Mouse (Mus musculus): ENCODE measurements around the gene Parva. TPM values are rescaled to one million over a fixed set of nuclear protein-coding genes. Genes with fewer than 3 reads are reported as not detected.
A peak's percentile ranks its signal among the peaks of the same experiment; 100 is the strongest.

Parva gene
- 132 and 141 TPM in 2 replicates for polyA plus RNA-seq (2015; fragmentation: Nextera tagmentation; extraction: Ambion mirVana)

- no peaks in the 10 kb centered on the region for H3K9me3 ChIP-seq (replicated peaks; ENCODE audit: control insufficient read depth, low read length)
- H3K36me3 ChIP-seq (ENCODE audit: control insufficient read depth, insufficient read depth, low read length): no peaks in the 10 kb centered on the region
- H3K27ac ChIP-seq (ENCODE audit: low read length): peak within 1 kb of the TSS; percentile 100
- no peaks in the 10 kb centered on the region for H3K27me3 ChIP-seq (ENCODE audit: control insufficient read depth, insufficient read depth, low read length)
- under 1% methylated on average over 48 of the region's 49 CpGs for WGBS
- peak within 1 kb of the TSS; percentile 61 for H3K4me2 ChIP-seq (ENCODE audit: low read depth, low read length)
- H3K9ac ChIP-seq (ENCODE audit: low read length): peak within 1 kb of the TSS; percentile 99
- H3K4me1 ChIP-seq (ENCODE audit: control insufficient read depth, insufficient read depth, low read length): peaks cover 12% of the 10 kb centered on the region
- peak within 1 kb of the TSS; percentile 89 for H3K4me3 ChIP-seq (replicated peaks; ENCODE audit: low read length)
- peak; percentile 83 for ATAC-seq (ENCODE audit: insufficient read depth, low FRiP score)
Measured at GRCm38 (mm10) chr7:112427357-112428157, at the start of gene Parva. Gene Parva (plus strand): TSS chr7:112427505.

- Histone ChIP-seq H3K36me3 (ENCODE audit: control insufficient read depth, insufficient read depth, low read length) (no peaks in the 10 kb centered on the region), H3K4me1 (ENCODE audit: control insufficient read depth, insufficient read depth, low read length) (peaks cover 17% of the 10 kb centered on the region; the same call in 1 of the 2 replicates), H3K27me3 (ENCODE audit: control insufficient read depth, insufficient read depth, low read length) (no peaks in the 10 kb centered on the region), H3K27ac (ENCODE audit: low read length) (peak overlapping the region; percentile 56; the same call in 1 of the 2 replicates), H3K4me2 (ENCODE audit: low read depth, low read length) (no peak overlapping the region), H3K9ac (ENCODE audit: low read length) (no peak overlapping the region), H3K4me3 (replicated peaks; ENCODE audit: low read length) (no peak overlapping the region), H3K9me3 (replicated peaks; ENCODE audit: control insufficient read depth, low read length) (no peaks in the 10 kb centered on the region)
- no peak for ATAC-seq (ENCODE audit: insufficient read depth, low FRiP score)
- 84% methylated on average over 5 of the region's 5 CpGs for WGBS
Measured at GRCm38 (mm10) chr7:112378056-112378455, 49.2 kb upstream of the Parva start.

- Histone ChIP-seq H3K4me3 (replicated peaks; ENCODE audit: low read length) (no peak overlapping the region), H3K27me3 (ENCODE audit: control insufficient read depth, insufficient read depth, low read length) (no peaks in the 10 kb centered on the region), H3K36me3 (ENCODE audit: control insufficient read depth, insufficient read depth, low read length) (no peaks in the 10 kb centered on the region), H3K4me2 (ENCODE audit: low read depth, low read length) (no peak overlapping the region), H3K4me1 (ENCODE audit: control insufficient read depth, insufficient read depth, low read length) (peaks cover 17% of the 10 kb centered on the region; the same call in 1 of the 2 replicates), H3K9ac (ENCODE audit: low read length) (no peak overlapping the region), H3K9me3 (replicated peaks; ENCODE audit: control insufficient read depth, low read length) (no peaks in the 10 kb centered on the region), H3K27ac (ENCODE audit: low read length) (peak overlapping the region; percentile 56; the same call in 1 of the 2 replicates)
- no peak for ATAC-seq (ENCODE audit: insufficient read depth, low FRiP score)
- WGBS: 59% methylated on average over 5 of the region's 5 CpGs
Measured at GRCm38 (mm10) chr7:112378476-112378875, 48.8 kb upstream of the Parva start.

- Histone ChIP-seq H3K27me3 (ENCODE audit: control insufficient read depth, insufficient read depth, low read length) (no peaks in the 10 kb centered on the region), H3K4me1 (ENCODE audit: control insufficient read depth, insufficient read depth, low read length) (peaks cover 22% of the 10 kb centered on the region), H3K36me3 (ENCODE audit: control insufficient read depth, insufficient read depth, low read length) (no peaks in the 10 kb centered on the region), H3K27ac (ENCODE audit: low read length) (no peak overlapping the region), H3K9ac (ENCODE audit: low read length) (no peak overlapping the region), H3K4me3 (replicated peaks; ENCODE audit: low read length) (no peak overlapping the region), H3K4me2 (ENCODE audit: low read depth, low read length) (no peak overlapping the region), H3K9me3 (replicated peaks; ENCODE audit: control insufficient read depth, low read length) (no peaks in the 10 kb centered on the region)
- 41% methylated on average over 5 of the region's 5 CpGs for WGBS
- ATAC-seq (ENCODE audit: insufficient read depth, low FRiP score): no peak
Measured at GRCm38 (mm10) chr7:112386521-112386920, 40.8 kb upstream of the Parva start.

- Histone ChIP-seq H3K9ac (ENCODE audit: low read length) (no peak overlapping the region), H3K4me1 (ENCODE audit: control insufficient read depth, insufficient read depth, low read length) (peaks cover 26% of the 10 kb centered on the region), H3K4me3 (replicated peaks; ENCODE audit: low read length) (no peak overlapping the region), H3K27ac (ENCODE audit: low read length) (no peak overlapping the region), H3K27me3 (ENCODE audit: control insufficient read depth, insufficient read depth, low read length) (no peaks in the 10 kb centered on the region), H3K36me3 (ENCODE audit: control insufficient read depth, insufficient read depth, low read length) (no peaks in the 10 kb centered on the region), H3K9me3 (replicated peaks; ENCODE audit: control insufficient read depth, low read length) (no peaks in the 10 kb centered on the region), H3K4me2 (ENCODE audit: low read depth, low read length) (no peak overlapping the region)
- WGBS: 72% methylated on average over 5 of the region's 5 CpGs
- ATAC-seq (ENCODE audit: insufficient read depth, low FRiP score): no peak
Measured at GRCm38 (mm10) chr7:112387876-112388275, 39.4 kb upstream of the Parva start.

GRCm38 (mm10) chr7:112388363-112388875 lies 38.9 kb upstream of the Parva start:
- Histone ChIP-seq H3K36me3 (ENCODE audit: control insufficient read depth, insufficient read depth, low read length) (no peaks in the 10 kb centered on the region), H3K27ac (ENCODE audit: low read length) (no peak overlapping the region), H3K9ac (ENCODE audit: low read length) (no peak overlapping the region), H3K9me3 (replicated peaks; ENCODE audit: control insufficient read depth, low read length) (no peaks in the 10 kb centered on the region), H3K27me3 (ENCODE audit: control insufficient read depth, insufficient read depth, low read length) (no peaks in the 10 kb centered on the region), H3K4me2 (ENCODE audit: low read depth, low read length) (no peak overlapping the region), H3K4me1 (ENCODE audit: control insufficient read depth, insufficient read depth, low read length) (peaks cover 26% of the 10 kb centered on the region), H3K4me3 (replicated peaks; ENCODE audit: low read length) (no peak overlapping the region)
- 76% methylated on average over 5 of the region's 5 CpGs for WGBS
- ATAC-seq (ENCODE audit: insufficient read depth, low FRiP score): no peak

- no peaks in the 10 kb centered on the region for H3K36me3 ChIP-seq (ENCODE audit: control insufficient read depth, insufficient read depth, low read length)
- H3K4me2 ChIP-seq (ENCODE audit: low read depth, low read length): peak overlapping the region; percentile 33; the same call in 1 of the 2 replicates
- H3K27ac ChIP-seq (ENCODE audit: low read length): peak overlapping the region; percentile 85
- 0 out of 2 replicates have a peak overlapping the region, but pooled peaks have one; percentile 3 for H3K9ac ChIP-seq (ENCODE audit: low read length)
- no peaks in the 10 kb centered on the region for H3K9me3 ChIP-seq (replicated peaks; ENCODE audit: control insufficient read depth, low read length)
- no peak overlapping the region for H3K4me3 ChIP-seq (replicated peaks; ENCODE audit: low read length)
- ATAC-seq (ENCODE audit: insufficient read depth, low FRiP score): no peak
- WGBS: 29% methylated on average over 6 of the region's 6 CpGs
- H3K4me1 ChIP-seq (ENCODE audit: control insufficient read depth, insufficient read depth, low read length): peaks cover 26% of the 10 kb centered on the region
- no peaks in the 10 kb centered on the region for H3K27me3 ChIP-seq (ENCODE audit: control insufficient read depth, insufficient read depth, low read length)
Measured at GRCm38 (mm10) chr7:112389611-112390251, 37.6 kb upstream of the Parva start.

- ATAC-seq (ENCODE audit: insufficient read depth, low FRiP score): peak; percentile 54; the same call in 1 of the 2 replicates
- peak overlapping the region; percentile 85 for H3K27ac ChIP-seq (ENCODE audit: low read length)
- H3K4me1 ChIP-seq (ENCODE audit: control insufficient read depth, insufficient read depth, low read length): peaks cover 26% of the 10 kb centered on the region
- peak overlapping the region; percentile 3; the same call in 1 of the 2 replicates for H3K9ac ChIP-seq (ENCODE audit: low read length)
- H3K36me3 ChIP-seq (ENCODE audit: control insufficient read depth, insufficient read depth, low read length): no peaks in the 10 kb centered on the region
- no peaks in the 10 kb centered on the region for H3K9me3 ChIP-seq (replicated peaks; ENCODE audit: control insufficient read depth, low read length)
- H3K4me2 ChIP-seq (ENCODE audit: low read depth, low read length): peak overlapping the region; percentile 33
- no peaks in the 10 kb centered on the region for H3K27me3 ChIP-seq (ENCODE audit: control insufficient read depth, insufficient read depth, low read length)
- H3K4me3 ChIP-seq (replicated peaks; ENCODE audit: low read length): no peak overlapping the region
- WGBS: 12% methylated on average over 11 of the region's 11 CpGs
Measured at GRCm38 (mm10) chr7:112390252-112390936, 36.9 kb upstream of the Parva start.
